Mouse (Mus musculus): ENCODE results near the gene 6330403K07Rik.

The 6330403K07Rik gene

GRCm38 (mm10) chr11:70982557-70983228, 50.6 kb downstream of the 6330403K07Rik start, which contains the start of gene C1qbp:
C1qbp (minus strand) TSS chr11:70983026.
- DNase-seq (ENCODE audit: low spot score in 2 of 2), result peak; percentile 91 to 98

- no peak for DNase-seq (ENCODE audit: low spot score in 2 of 2)
These were observed 51.3 kb downstream of the 6330403K07Rik start for GRCm38 (mm10) chr11:70982030-70982429.

All from urinary bladder, postnatal 4 days (tissue).